Mouse (Mus musculus) ES-E14 (cell line): ENCODE measurements at regions not wholly inside any gene's neighbourhood (a gene's known extent, or its start where the extent isn't known, plus 50 kb on each side); places are given as distances from the start of the nearest gene placed in this dataset.

Experiments
- HCFC1 ChIP-seq: IDR thresholded peaks from 2 replicates; pipeline ENCODE4 v1.6.1; 2012; ENCODE audit warnings: low read length, inconsistent platforms, borderline replicate concordance; ENCODE audit not compliant: insufficient read depth
- MAFK ChIP-seq: IDR thresholded peaks from 2 replicates; pipeline ENCODE4 v1.6.1; 2014; ENCODE audit warnings: mild to moderate bottlenecking, low read depth, low read length, inconsistent platforms; ENCODE audit not compliant: insufficient read depth
- ZC3H11A ChIP-seq: IDR thresholded peaks from 2 replicates; pipeline ENCODE4 v1.6.1; 2012; ENCODE audit warnings: low read depth, mild to moderate bottlenecking, inconsistent platforms, low read length, borderline replicate concordance

DNA sequence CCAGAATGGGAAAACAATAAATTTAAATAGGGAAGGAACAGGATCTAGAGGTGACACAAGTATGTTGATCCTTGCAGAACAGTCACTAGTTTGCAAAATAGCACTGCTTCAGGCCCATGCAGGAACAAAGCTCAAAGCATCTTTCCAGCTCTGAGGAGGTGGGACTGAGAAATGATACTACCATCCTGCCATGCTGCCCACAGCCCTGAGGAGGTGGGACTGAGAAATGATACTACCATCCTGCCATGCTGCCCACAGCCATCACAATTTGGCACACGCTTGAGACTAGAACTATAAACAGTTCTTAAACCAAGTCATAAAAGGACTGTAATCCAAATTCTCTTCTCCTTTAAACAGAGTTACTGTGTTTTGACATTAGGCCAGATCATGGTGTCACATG, 174.5 kb upstream of the Lrig1 start:
- TF ChIP-seq MAFK (no peak), HCFC1 (no peak), ZC3H11A (no peak)
